Comparison of ENCODE assay signal across 8 mouse cellular contexts in genomic region chr5:147188571-147188975, GRCm38 (mm10). TPM values are rescaled to one million over a fixed set of nuclear protein-coding genes. Genes with fewer than 3 reads are reported as not detected.
DNase-seq lines count a peak whose midpoint lies in the region; ATAC-seq and TF ChIP-seq lines count a peak whose summit lies in the region.

TSS of gene Gsx1 (plus strand) at chr5:147188696.

- H3K4me1 ChIP-seq in embryonic facial prominence, embryonic 13.5 days = peaks cover 32% of the 10 kb centered on the region
- peaks cover 9% of the 10 kb centered on the region for H3K4me1 ChIP-seq in lung, adult 2 months (ENCODE audit: control insufficient read depth, insufficient read depth, low read length)
- H3K4me1 ChIP-seq in neural tube, embryonic 14.5 days (ENCODE audit: control insufficient read depth, insufficient read depth, low read length) = peaks cover 17% of the 10 kb centered on the region

- peaks cover 99% of the 10 kb centered on the region for H3K27me3 ChIP-seq in embryonic facial prominence, embryonic 13.5 days
- H3K27me3 ChIP-seq in neural tube, embryonic 14.5 days (ENCODE audit: control insufficient read depth, insufficient read depth, low read length) = peaks cover 50% of the 10 kb centered on the region

- H3K9ac ChIP-seq in embryonic facial prominence, embryonic 13.5 days = no peak within 1 kb of the TSS; the same call in 1 of the 2 replicates
- H3K9ac ChIP-seq in neural tube, embryonic 14.5 days (replicated peaks; ENCODE audit: low read depth, low read length) = no peak within 1 kb of the TSS

- no peaks in the 10 kb centered on the region for H3K9me3 ChIP-seq in embryonic facial prominence, embryonic 13.5 days
- no peaks in the 10 kb centered on the region for H3K9me3 ChIP-seq in neural tube, embryonic 14.5 days (ENCODE audit: control insufficient read depth, low read length)

- peak within 1 kb of the TSS; percentile 58 for H3K4me2 ChIP-seq in embryonic facial prominence, embryonic 13.5 days
- peak within 1 kb of the TSS; percentile 50 for H3K4me2 ChIP-seq in neural tube, embryonic 14.5 days (ENCODE audit: low read depth, low read length)

- no peaks in the 10 kb centered on the region for H3K36me3 ChIP-seq in embryonic facial prominence, embryonic 13.5 days
- H3K36me3 ChIP-seq in neural tube, embryonic 14.5 days (ENCODE audit: control insufficient read depth, insufficient read depth, low read length) = no peaks in the 10 kb centered on the region

- under 1% methylated on average over 37 of the region's 37 CpGs for WGBS in embryonic facial prominence, embryonic 13.5 days
- WGBS in lung, adult 2 months = under 1% methylated on average over 37 of the region's 37 CpGs
- under 1% methylated on average over 36 of the region's 37 CpGs for WGBS in neural tube, embryonic 14.5 days

- H3K4me3 ChIP-seq in embryonic facial prominence, embryonic 13.5 days = peak within 1 kb of the TSS; percentile 38
- no peak within 1 kb of the TSS for H3K4me3 ChIP-seq in lung, adult 2 months (replicated peaks; ENCODE audit: extremely low read depth, low read depth, low read length)
- peak within 1 kb of the TSS; percentile 31 for H3K4me3 ChIP-seq in neural tube, embryonic 14.5 days (ENCODE audit: low read depth, low read length)

- intact Hi-C loops in heart, postnatal 10 days (cut with DNase I) = no loop called here

- 0 out of 2 replicates have a peak, but pooled peaks have one; percentile 26 for ATAC-seq in embryonic facial prominence, embryonic 13.5 days (ENCODE audit: insufficient number of reproducible peaks, insufficient read depth, low FRiP score, low TSS enrichment, low read depth)
- peak; percentile 38; the same call in 1 of the 2 replicates for ATAC-seq in neural tube, embryonic 14.5 days (ENCODE audit: low read depth)

- H3K27ac ChIP-seq in embryonic facial prominence, embryonic 13.5 days = no peak within 1 kb of the TSS
- H3K27ac ChIP-seq in neural tube, embryonic 14.5 days (ENCODE audit: low read depth, low read length) = no peak within 1 kb of the TSS

- no peak for TF ChIP-seq POLR2A in lung, adult 2 months (IDR thresholded peaks at IDR 0.05; ENCODE audit: borderline replicate concordance, extremely low read depth, low read depth, low read length)

- TF ChIP-seq CTCF in lung, adult 2 months (IDR thresholded peaks at IDR 0.05; ENCODE audit: insufficient read depth, low read length) = no peak

- peak; percentile 90 for DNase-seq in ES-CJ7 (ENCODE audit: low read depth, low spot score)
- peak; percentile 79 for DNase-seq in adrenal gland, postnatal 25 days
- DNase-seq in heart, postnatal 10 days = peak; percentile 78 to 82
- peak; percentile 72 to 83 for DNase-seq in kidney, postnatal 25 days
- DNase-seq in lung, adult 2 months = peak; percentile 41
- DNase-seq in MN1 (ENCODE audit: low spot score) = no peak

RNA-seq across cellular contexts. Expression of gene Gsx1, which starts in this region (rescaled TPM):
- not detected in 2 replicates for total RNA-seq in adrenal gland, postnatal 25 days (2021)
- not detected in 2 replicates for polyA plus RNA-seq in embryonic facial prominence, embryonic 13.5 days (2015; fragmentation: Nextera tagmentation; extraction: Ambion mirVana)
- not detected for total RNA-seq in heart, postnatal 10 days (2021)
- not detected in 2 replicates for polyA plus RNA-seq in lung, adult 2 months (2012; rRNA removed)
- polyA plus RNA-seq in neural tube, embryonic 14.5 days (2014; fragmentation: Nextera tagmentation; extraction: Ambion mirVana) = 1.5 and 2.0 TPM in 2 replicates

Comparison
In these comparisons a context has a peak if more than half of its experiments do, and no peak if none do; other contexts are left out.
1. Peak in DNase-seq in adrenal gland, postnatal 25 days; RNA of the gene not detected or under 1 TPM.
2. Peak in ATAC-seq, H3K4me3 ChIP-seq and H3K4me2 ChIP-seq in embryonic facial prominence, embryonic 13.5 days; RNA of the gene not detected or under 1 TPM.
3. Peak in DNase-seq in heart, postnatal 10 days; RNA of the gene not detected or under 1 TPM.
4. Peak in DNase-seq in lung, adult 2 months; RNA of the gene not detected or under 1 TPM.